Mouse (Mus musculus) megakaryocyte-erythroid progenitor cell, adult 5-6 weeks (primary cell): ENCODE measurements at regions not wholly inside any gene's neighbourhood (a gene's known extent, or its start where the extent isn't known, plus 50 kb on each side); places are given as distances from the start of the nearest gene placed in this dataset.

Source experiments
- ATAC-seq: replicated peaks from 2 replicates; pipeline ENCODE4 v1.8.0; 2016; ENCODE audit warnings: mild to moderate bottlenecking, inconsistent platforms; ENCODE audit not compliant: severe bottlenecking, poor library complexity, low FRiP score, low TSS enrichment

GRCm38 (mm10) chr17:93665889-93666288 lies 467.1 kb downstream of the Adcyap1 start:
- ATAC-seq = no peak

GRCm38 (mm10) chr17:93676366-93676962 lies 477.6 kb downstream of the Adcyap1 start:
- no peak for ATAC-seq

- ATAC-seq = no peak
Measured at GRCm38 (mm10) chr17:93700685-93701084, 501.9 kb downstream of the Adcyap1 start.

GRCm38 (mm10) chr17:93717623-93718022 lies 518.8 kb downstream of the Adcyap1 start:
- no peak for ATAC-seq

GRCm38 (mm10) chr17:93741341-93741740 lies 542.5 kb downstream of the Adcyap1 start:
- ATAC-seq = no peak

- peak; percentile 79 for ATAC-seq
Measured at GRCm38 (mm10) chr17:93762349-93762748, 563.5 kb downstream of the Adcyap1 start.
